9 mouse cellular contexts compared by ENCODE assay signal in the genomic region with DNA sequence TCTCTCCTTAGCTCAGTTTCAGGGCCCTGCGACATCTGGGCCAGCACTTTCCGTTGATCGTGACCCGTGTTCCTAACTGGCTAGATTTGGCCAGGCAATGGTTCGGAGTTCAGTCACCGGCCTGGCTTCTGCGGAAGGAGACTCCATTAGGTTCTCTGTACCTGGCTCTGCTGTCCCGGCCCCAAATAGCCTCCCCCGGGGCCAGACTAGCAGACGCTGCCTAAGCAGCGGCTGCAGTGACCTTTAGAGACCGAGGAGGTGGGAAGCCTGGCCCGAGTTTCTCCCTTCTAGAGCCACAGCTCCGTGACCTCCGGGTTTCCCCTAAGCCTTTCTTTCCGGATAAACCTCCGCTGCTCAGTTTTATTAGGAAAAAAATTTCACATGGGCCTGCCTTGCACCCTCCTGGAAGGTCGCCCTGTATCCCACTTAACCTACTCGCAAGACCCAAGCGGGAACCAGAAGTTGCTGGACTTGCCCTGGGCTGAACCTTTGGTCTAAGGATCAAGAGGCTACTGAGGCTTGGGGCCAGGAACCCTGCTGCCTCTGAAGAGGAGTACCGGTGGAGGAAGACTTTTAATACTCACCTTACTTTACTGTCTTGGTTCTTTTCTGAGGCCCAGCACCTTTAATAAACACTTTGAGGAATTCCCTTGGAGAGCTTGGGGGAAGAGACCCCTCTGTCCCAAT. TPM values are rescaled to one million over a fixed set of nuclear protein-coding genes. Genes with fewer than 3 reads are reported as not detected.
DNase-seq lines count a peak whose midpoint lies in the region; ATAC-seq and TF ChIP-seq lines count a peak whose summit lies in the region.
"Had no signal": no experiment of that assay in that cellular context is flagged by ENCODE, and none has a peak within 500 bp of the region (broad histone marks: within the 10 kb centered on the region; RNA-seq: fewer than 3 reads in every experiment).

No protein-coding gene starts in this region.

- no peak overlapping the region for H3K9ac ChIP-seq in heart, postnatal 0 days (replicated peaks; ENCODE audit: low read depth, low read length)
- peak overlapping the region; percentile 22; the same call in 1 of the 2 replicates for H3K9ac ChIP-seq in hindbrain, embryonic 16.5 days (ENCODE audit: low read depth, low read length)
- H3K9ac ChIP-seq in midbrain, embryonic 13.5 days (replicated peaks) = peak overlapping the region; percentile 88

- H3K27me3 ChIP-seq in heart, postnatal 0 days (ENCODE audit: control insufficient read depth, insufficient read depth, low read length) = peaks cover 100% of the 10 kb centered on the region
- H3K27me3 ChIP-seq in hindbrain, embryonic 16.5 days (replicated peaks; ENCODE audit: control insufficient read depth, insufficient read depth, low read length) = peaks cover 60% of the 10 kb centered on the region
- peaks cover 85% of the 10 kb centered on the region for H3K27me3 ChIP-seq in midbrain, embryonic 13.5 days

- H3K4me3 ChIP-seq in heart, postnatal 0 days (ENCODE audit: low read depth, low read length) = peak overlapping the region; percentile 43
- H3K4me3 ChIP-seq in hindbrain, embryonic 16.5 days (ENCODE audit: low read length) = peak overlapping the region; percentile 46
- peak overlapping the region; percentile 63 for H3K4me3 ChIP-seq in midbrain, embryonic 13.5 days (replicated peaks)

- WGBS in heart, postnatal 0 days = 10% methylated on average over 21 of the region's 21 CpGs
- 3% methylated on average over 21 of the region's 21 CpGs for WGBS in hindbrain, embryonic 16.5 days
- WGBS in midbrain, embryonic 13.5 days = 1% methylated on average over 21 of the region's 21 CpGs

- no peak for DNase-seq in heart, postnatal 0 days (ENCODE audit: low spot score)
- no peak for DNase-seq in heart, adult 18-20 months
- peak; percentile 41 for DNase-seq in embryo, embryonic 11 days
- no peak for DNase-seq in adipocyte (ENCODE audit: low spot score)
- DNase-seq in spleen, adult 12 weeks (ENCODE audit: low spot score) = no peak
- DNase-seq in spleen, postnatal 4 days (ENCODE audit: low spot score in 2 of 2) = no peak

- H3K4me1 ChIP-seq in heart, postnatal 0 days (ENCODE audit: control insufficient read depth, insufficient read depth) = peaks cover 18% of the 10 kb centered on the region
- H3K4me1 ChIP-seq in hindbrain, embryonic 16.5 days (ENCODE audit: control insufficient read depth, insufficient read depth, low read depth, low read length) = peaks cover 21% of the 10 kb centered on the region
- H3K4me1 ChIP-seq in midbrain, embryonic 13.5 days (replicated peaks) = peaks cover 64% of the 10 kb centered on the region

- H3K27ac ChIP-seq in heart, postnatal 0 days (ENCODE audit: low read depth) = no peak overlapping the region
- no peak overlapping the region for H3K27ac ChIP-seq in hindbrain, embryonic 16.5 days (ENCODE audit: low read depth, low read length)
- H3K27ac ChIP-seq in midbrain, embryonic 13.5 days = peak overlapping the region; percentile 96

- H3K9me3 ChIP-seq in heart, postnatal 0 days (replicated peaks; ENCODE audit: control insufficient read depth, low read length) = no peaks in the 10 kb centered on the region
- H3K9me3 ChIP-seq in hindbrain, embryonic 16.5 days (ENCODE audit: control insufficient read depth, low read length) = no peaks in the 10 kb centered on the region
- H3K9me3 ChIP-seq in midbrain, embryonic 13.5 days = no peaks in the 10 kb centered on the region

- peak overlapping the region; percentile 65 for H3K4me2 ChIP-seq in heart, postnatal 0 days (ENCODE audit: low read depth, low read length)
- peak overlapping the region; percentile 81 for H3K4me2 ChIP-seq in hindbrain, embryonic 16.5 days (ENCODE audit: low read length)
- H3K4me2 ChIP-seq in midbrain, embryonic 13.5 days (replicated peaks) = peak overlapping the region; percentile 68

- ATAC-seq in heart, postnatal 0 days (ENCODE audit: insufficient read depth, low read depth) = no peak
- no peak for ATAC-seq in hindbrain, embryonic 16.5 days
- no peak for ATAC-seq in midbrain, embryonic 13.5 days

- TF ChIP-seq CTCF in heart, postnatal 0 days (IDR thresholded peaks at IDR 0.05; ENCODE audit: low read depth) = no peak

- H3K36me3 ChIP-seq in heart, postnatal 0 days (replicated peaks; ENCODE audit: control insufficient read depth, insufficient read depth, low read length) = no peaks in the 10 kb centered on the region
- no peaks in the 10 kb centered on the region for H3K36me3 ChIP-seq in hindbrain, embryonic 16.5 days (ENCODE audit: control insufficient read depth, insufficient read depth, low read length)
- H3K36me3 ChIP-seq in midbrain, embryonic 13.5 days = no peaks in the 10 kb centered on the region

- no peak for TF ChIP-seq EP300 in heart, postnatal 0 days (IDR thresholded peaks at IDR 0.05; ENCODE audit: low read depth)

RNA-seq across cellular contexts. Expression of a gene that starts 13.4 kb away (rescaled TPM):
- not detected in 2 replicates for total RNA-seq in heart, postnatal 0 days (2014; rRNA removed; ENCODE audit: low replicate concordance)
- 0.04 TPM in 1 of 2 replicates, not detected in the other for polyA plus RNA-seq in heart, postnatal 0 days (2015; fragmentation: Nextera tagmentation; extraction: Ambion mirVana)
- not detected for total RNA-seq in heart, adult 18-20 months (2021)
- polyA plus RNA-seq in hindbrain, embryonic 16.5 days (2015; fragmentation: Nextera tagmentation; extraction: Ambion mirVana) = 6.8 and 9.2 TPM in 2 replicates
- polyA plus RNA-seq in midbrain, embryonic 13.5 days (2015; fragmentation: Nextera tagmentation; extraction: Ambion mirVana) = 89.3 and 97.3 TPM in 2 replicates
- polyA plus RNA-seq: intestine, embryonic 14.5 days had no signal
